Mouse (Mus musculus): ENCODE measurements around the gene Hap1. TPM values are rescaled to one million over a fixed set of nuclear protein-coding genes. Genes with fewer than 3 reads are reported as not detected.
A peak's percentile ranks its signal among the peaks of the same experiment; 100 is the strongest.
"Not testable (repeated sequence)": the region's sequence is repeated elsewhere in the genome, so short reads cannot be mapped to it uniquely, and the experiment has no call there.

Gene Hap1
- polyA plus RNA-seq, 1 experiment from 2014 or later = 128 TPM

- Histone ChIP-seq H3K4me1 (peaks cover 17% of the 10 kb centered on the region), H3K4me3 (peak overlapping the region; percentile 89), H3K36me3 (peaks cover 18% of the 10 kb centered on the region), H3K27ac (replicated peaks) (peak overlapping the region; percentile 99), H3K4me2 (replicated peaks) (peak overlapping the region; percentile 78), H3K9ac (replicated peaks) (peak overlapping the region; percentile 97)
- H3K27me3 ChIP-seq, H3K9me3 ChIP-seq: not testable (repeated sequence)
- 20% methylated on average over 11 of the region's 11 CpGs for WGBS
- ATAC-seq (replicated peaks) = peak; percentile 1; the same call in 1 of the 2 replicates
Measured at GRCm38 (mm10) chr11:100320701-100321410, 35.1 kb downstream of the Hap1 start.

- peaks cover 17% of the 10 kb centered on the region for H3K4me1 ChIP-seq
- no peaks in the 10 kb centered on the region for H3K9me3 ChIP-seq
- H3K27ac ChIP-seq (replicated peaks) = peak overlapping the region; percentile 99
- peak overlapping the region; percentile 89 for H3K4me3 ChIP-seq
- under 1% methylated on average over 39 of the region's 40 CpGs for WGBS
- H3K9ac ChIP-seq (replicated peaks) = peak overlapping the region; percentile 97
- H3K4me2 ChIP-seq (replicated peaks) = peak overlapping the region; percentile 78
- H3K36me3 ChIP-seq = peaks cover 18% of the 10 kb centered on the region
- no peaks in the 10 kb centered on the region for H3K27me3 ChIP-seq
- ATAC-seq (replicated peaks) = peak; percentile 87
Measured at GRCm38 (mm10) chr11:100320172-100320630, 35.7 kb downstream of the Hap1 start.

GRCm38 (mm10) chr11:100319492-100320171 lies 36.3 kb downstream of the Hap1 start, which contains the start of gene Eif1:
Gene Eif1, plus strand, starts transcription at chr11:100319885.
- peak within 1 kb of the TSS; percentile 89 for H3K4me3 ChIP-seq
- WGBS = 1% methylated on average over 55 of the region's 58 CpGs
- H3K4me2 ChIP-seq (replicated peaks) = peak within 1 kb of the TSS; percentile 78
- H3K4me1 ChIP-seq = peaks cover 17% of the 10 kb centered on the region
- H3K9me3 ChIP-seq = no peaks in the 10 kb centered on the region
- ATAC-seq (replicated peaks) = peak; percentile 91
- H3K27me3 ChIP-seq = no peaks in the 10 kb centered on the region
- H3K36me3 ChIP-seq = peaks cover 18% of the 10 kb centered on the region
- H3K27ac ChIP-seq (replicated peaks) = peak within 1 kb of the TSS; percentile 99
- H3K9ac ChIP-seq (replicated peaks) = peak within 1 kb of the TSS; percentile 97

- no peaks in the 10 kb centered on the region for H3K27me3 ChIP-seq
- 89% methylated on average over 10 of the region's 10 CpGs for WGBS
- peaks cover 17% of the 10 kb centered on the region for H3K4me1 ChIP-seq
- H3K4me3 ChIP-seq = peak overlapping the region; percentile 89
- no peaks in the 10 kb centered on the region for H3K9me3 ChIP-seq
- H3K27ac ChIP-seq (replicated peaks) = peak overlapping the region; percentile 86
- H3K4me2 ChIP-seq (replicated peaks) = peak overlapping the region; percentile 64
- H3K36me3 ChIP-seq = peaks cover 18% of the 10 kb centered on the region
- H3K9ac ChIP-seq (replicated peaks) = peak overlapping the region; percentile 44; the same call in 1 of the 2 replicates
- ATAC-seq (replicated peaks) = peak; percentile 12; the same call in 1 of the 2 replicates
Measured at GRCm38 (mm10) chr11:100318529-100319451, 37.1 kb downstream of the Hap1 start.

DNA sequence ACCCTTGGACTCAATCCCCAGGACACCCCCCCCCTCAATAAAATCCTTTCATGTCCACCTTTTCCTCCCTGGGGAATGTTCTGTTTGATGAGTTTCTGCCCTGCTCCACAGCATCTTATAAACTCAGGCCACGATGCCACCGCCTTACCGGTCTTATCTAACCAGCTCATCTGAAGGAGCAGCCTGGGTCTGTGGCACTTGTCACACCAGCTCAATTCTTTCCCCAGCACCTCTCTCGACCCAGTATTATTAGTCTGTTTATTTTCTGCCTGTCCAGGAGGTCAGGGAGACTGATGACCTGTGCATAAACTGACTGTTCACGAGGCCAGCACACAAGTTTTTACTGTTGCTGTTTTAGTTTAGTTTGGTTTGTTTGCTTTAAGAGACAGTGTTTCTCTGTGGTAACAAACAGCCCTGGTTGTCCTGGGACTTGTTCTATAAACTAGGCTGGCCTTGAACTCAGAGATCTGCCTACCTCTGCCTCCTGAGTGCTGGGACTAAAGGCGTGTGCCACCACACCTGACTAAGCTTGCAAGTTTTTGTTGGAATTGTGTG lies 38.0 kb downstream of the Hap1 start:
- Histone ChIP-seq H3K4me2 (replicated peaks) (no peak overlapping the region), H3K4me3 (no peak overlapping the region), H3K9me3 (no peaks in the 10 kb centered on the region), H3K4me1 (peaks cover 17% of the 10 kb centered on the region), H3K27me3 (no peaks in the 10 kb centered on the region), H3K27ac (replicated peaks) (no peak overlapping the region), H3K9ac (replicated peaks) (no peak overlapping the region), H3K36me3 (peaks cover 17% of the 10 kb centered on the region)
- whole genome bisulfite sequencing = 84% methylated on average over 6 of the region's 6 CpGs
- ATAC-seq (replicated peaks) = no peak

- Histone ChIP-seq H3K36me3 (no peaks in the 10 kb centered on the region), H3K9me3 (no peaks in the 10 kb centered on the region), H3K4me1 (peaks cover 4% of the 10 kb centered on the region; the same call in 1 of the 2 replicates), H3K4me3 (no peak overlapping the region), H3K27ac (replicated peaks) (no peak overlapping the region), H3K27me3 (no peaks in the 10 kb centered on the region), H3K4me2 (replicated peaks) (no peak overlapping the region), H3K9ac (replicated peaks) (no peak overlapping the region)
- WGBS = 90% methylated on average over 5 of the region's 5 CpGs
- no peak for ATAC-seq (replicated peaks)
Measured at GRCm38 (mm10) chr11:100315439-100315838, 40.5 kb downstream of the Hap1 start.

- Histone ChIP-seq H3K9me3 (no peaks in the 10 kb centered on the region), H3K9ac (replicated peaks) (no peak overlapping the region), H3K27ac (replicated peaks) (no peak overlapping the region), H3K4me1 (no peaks in the 10 kb centered on the region), H3K4me3 (no peak overlapping the region), H3K27me3 (no peaks in the 10 kb centered on the region), H3K4me2 (replicated peaks) (no peak overlapping the region), H3K36me3 (no peaks in the 10 kb centered on the region)
- ATAC-seq (replicated peaks) = no peak
- 89% methylated on average over 6 of the region's 6 CpGs for WGBS
Measured at GRCm38 (mm10) chr11:100313424-100313823, 42.5 kb downstream of the Hap1 start.

DNA sequence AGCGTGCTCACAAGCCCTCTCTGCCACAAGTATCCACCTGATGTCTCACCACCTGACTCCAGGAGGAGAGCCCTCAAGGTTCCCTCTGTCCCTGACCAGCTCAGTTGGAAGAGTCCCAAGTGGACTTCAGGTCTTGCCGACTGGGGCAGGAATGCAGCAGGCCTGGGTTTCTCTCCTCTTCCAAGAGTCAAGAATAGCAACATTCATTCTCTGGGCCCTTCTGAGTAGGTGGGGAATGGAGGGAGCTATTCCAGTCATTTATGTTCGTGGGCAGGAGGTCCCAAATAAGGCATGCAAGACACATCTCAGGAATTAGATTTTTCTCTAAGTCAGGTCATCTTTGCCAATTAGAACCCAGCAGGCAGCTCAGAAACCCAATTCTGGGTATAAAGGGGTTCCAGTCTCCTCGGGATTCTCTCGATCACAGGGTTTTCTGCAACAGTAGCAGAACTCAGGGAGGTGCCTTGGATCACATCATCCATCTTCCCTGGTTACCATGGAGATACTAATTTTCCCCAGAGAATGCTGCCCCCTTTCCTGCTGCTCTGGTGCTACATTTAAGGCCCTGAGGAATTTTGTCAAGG lies 43.7 kb downstream of the Hap1 start:
- Histone ChIP-seq H3K27ac (replicated peaks) (no peak overlapping the region), H3K9ac (replicated peaks) (no peak overlapping the region), H3K9me3 (no peaks in the 10 kb centered on the region), H3K36me3 (no peaks in the 10 kb centered on the region), H3K4me1 (no peaks in the 10 kb centered on the region), H3K4me2 (replicated peaks) (no peak overlapping the region), H3K4me3 (no peak overlapping the region), H3K27me3 (no peaks in the 10 kb centered on the region)
- no peak for ATAC-seq (replicated peaks)
- WGBS = 20% methylated on average over 5 of the region's 5 CpGs

DNA sequence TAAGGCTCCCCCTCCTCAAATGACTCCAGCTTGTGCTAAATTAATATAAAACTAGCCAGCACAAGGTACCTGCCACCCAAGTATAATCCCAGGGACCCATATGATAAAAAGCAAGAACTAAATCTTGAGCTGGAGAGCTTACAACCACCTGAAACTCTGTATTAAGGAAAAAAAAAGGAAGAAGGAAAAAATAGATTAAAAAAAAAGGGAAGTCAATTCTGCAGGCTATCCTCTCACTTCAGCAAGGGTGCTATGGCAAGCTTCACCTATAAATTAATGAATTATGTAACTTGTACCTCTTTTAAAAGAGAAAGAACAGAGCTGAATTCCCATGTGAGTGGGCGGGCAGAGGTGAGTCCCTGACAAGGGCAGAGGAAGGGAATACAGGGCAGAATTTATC lies 44.3 kb downstream of the Hap1 start:
- ATAC-seq (replicated peaks) = no peak
- WGBS = 93% methylated on average over 1 of the region's 1 CpGs
- H3K4me1 ChIP-seq = no peaks in the 10 kb centered on the region

GRCm38 (mm10) chr11:100308672-100309071 lies 47.3 kb downstream of the Hap1 start:
- not testable (repeated sequence) for H3K4me1 ChIP-seq; H3K4me3 ChIP-seq; H3K36me3 ChIP-seq; H3K9ac ChIP-seq (replicated peaks); H3K27me3 ChIP-seq; ATAC-seq (replicated peaks); H3K9me3 ChIP-seq; H3K4me2 ChIP-seq (replicated peaks); H3K27ac ChIP-seq (replicated peaks)
- 93% methylated on average over 6 of the region's 6 CpGs for WGBS

More for the DNA sequence above, 44.3 kb downstream of the Hap1 start:
- no peak overlapping the region for H3K9ac ChIP-seq (replicated peaks)
- H3K4me2 ChIP-seq (replicated peaks) = no peak overlapping the region
- H3K27ac ChIP-seq (replicated peaks) = no peak overlapping the region
- no peaks in the 10 kb centered on the region for H3K36me3 ChIP-seq
- H3K9me3 ChIP-seq = no peaks in the 10 kb centered on the region
- H3K4me3 ChIP-seq = no peak overlapping the region
- H3K27me3 ChIP-seq = no peaks in the 10 kb centered on the region

- no peaks in the 10 kb centered on the region for H3K4me1 ChIP-seq
- WGBS = 95% methylated on average over 5 of the region's 5 CpGs
- H3K9ac ChIP-seq (replicated peaks) = no peak overlapping the region
- H3K36me3 ChIP-seq = no peaks in the 10 kb centered on the region
- ATAC-seq (replicated peaks) = no peak
- no peak overlapping the region for H3K4me2 ChIP-seq (replicated peaks)
- H3K4me3 ChIP-seq = no peak overlapping the region
- no peaks in the 10 kb centered on the region for H3K27me3 ChIP-seq
- H3K9me3 ChIP-seq = no peaks in the 10 kb centered on the region
- no peak overlapping the region for H3K27ac ChIP-seq (replicated peaks)
Measured at GRCm38 (mm10) chr11:100307900-100308299, 48.0 kb downstream of the Hap1 start.
